Mouse (Mus musculus) hindbrain, embryonic 11.5 days (tissue): ENCODE measurements around the gene Asic2. TPM values are rescaled to one million over a fixed set of nuclear protein-coding genes. Genes with fewer than 3 reads are reported as not detected.
A peak's percentile ranks its signal among the peaks of the same experiment; 100 is the strongest.

Source experiments
- ATAC-seq: fragments of 200-750 bp; cut with Nextera tagmentation; 2 replicates; pipeline ENCODE4 v1.8.0; 2017; ENCODE audit warnings: mild to moderate bottlenecking, moderate TSS enrichment, moderate library complexity; ENCODE audit not compliant: low FRiP score
- DNase-seq: peaks from one replicate; pipeline ENCODE4 v3.0.0-alpha.2; 2015; ENCODE audit warnings: low spot score
- H3K27ac ChIP-seq: fragments of 300-500 bp; sonication (generic); 2 replicates; pipeline ENCODE4 v1.5.1; 2014; ENCODE audit warnings: mild to moderate bottlenecking, low read depth, low read length
- H3K27me3 ChIP-seq: fragments of 300-500 bp; sonication (generic); 2 replicates; pipeline ENCODE4 v1.6.1; 2014; ENCODE audit warnings: mild to moderate bottlenecking, low read length, moderate library complexity, mixed read lengths; ENCODE audit not compliant: control insufficient read depth, insufficient read depth
- H3K36me3 ChIP-seq: fragments of 300-500 bp; sonication (generic); 2 replicates; pipeline ENCODE4 v1.6.1; 2014; ENCODE audit warnings: mild to moderate bottlenecking, low read length, moderate library complexity, mixed read lengths; ENCODE audit not compliant: control insufficient read depth, insufficient read depth
- H3K4me1 ChIP-seq: fragments of 300-500 bp; sonication (generic); replicated peaks from 2 replicates; pipeline ENCODE4 v1.6.1; 2014; ENCODE audit warnings: low read length, mixed read lengths; ENCODE audit not compliant: control insufficient read depth, insufficient read depth
- H3K4me2 ChIP-seq: fragments of 300-500 bp; sonication (generic); replicated peaks from 2 replicates; pipeline ENCODE4 v1.6.1; 2014; ENCODE audit warnings: mild to moderate bottlenecking, low read depth, low read length
- H3K4me3 ChIP-seq: fragments of 300-500 bp; sonication (generic); 2 replicates; pipeline ENCODE4 v1.5.1; 2014; ENCODE audit warnings: low read depth, low read length
- H3K9ac ChIP-seq: fragments of 300-500 bp; sonication (generic); 2 replicates; pipeline ENCODE4 v1.6.1; 2014; ENCODE audit warnings: low read depth, low read length
- H3K9me3 ChIP-seq: fragments of 300-500 bp; sonication (generic); 2 replicates; pipeline ENCODE4 v1.6.1; 2016; ENCODE audit warnings: low read length; ENCODE audit not compliant: control insufficient read depth
- WGBS: fragments of 180-500 bp; shearing (Covaris S2); extraction: QIAGEN DNeasy Blood & Tissue Kit; methylation state at CpG from one replicate; pipeline ENCODE4 v1.1.7; 2014; 5-methylcytosine and 5-hydroxymethylcytosine counted together
- polyA plus RNA-seq: library from polyadenylated mRNA; unstranded; fragments of >200 nt; fragmentation: Nextera tagmentation; extraction: Ambion mirVana; gene quantifications from 2 replicates; pipeline ENCODE4 v1.2.1, GENCODE M21; 2014

The Asic2 gene
- polyA plus RNA-seq, 1 experiment from 2014 or later: 1.7 TPM

GRCm38 (mm10) chr11:81611948-81612797 is 356.1 kb downstream of the Asic2 start:
- Histone ChIP-seq H3K4me1 (no peaks in the 10 kb centered on the region), H3K27ac (peak overlapping the region; percentile 65), H3K36me3 (no peaks in the 10 kb centered on the region), H3K4me2 (peak overlapping the region; percentile 38), H3K27me3 (no peaks in the 10 kb centered on the region), H3K4me3 (peak overlapping the region; percentile 16; the same call in 1 of the 2 replicates), H3K9me3 (no peaks in the 10 kb centered on the region), H3K9ac (peak overlapping the region; percentile 44; the same call in 1 of the 2 replicates)
- WGBS: 10% methylated on average over 20 of the region's 20 CpGs
- ATAC-seq (peak; percentile 67), DNase-seq (peak; percentile 68)

GRCm38 (mm10) chr11:81610506-81610905 is 357.8 kb downstream of the Asic2 start:
- H3K9me3 ChIP-seq: no peaks in the 10 kb centered on the region
- H3K4me2 ChIP-seq: no peak overlapping the region
- no peak for DNase-seq
- no peak for ATAC-seq
- no peak overlapping the region for H3K27ac ChIP-seq
- no peaks in the 10 kb centered on the region for H3K36me3 ChIP-seq
- no peak overlapping the region for H3K9ac ChIP-seq
- no peaks in the 10 kb centered on the region for H3K4me1 ChIP-seq
- WGBS: 89% methylated on average over 5 of the region's 5 CpGs
- H3K27me3 ChIP-seq: no peaks in the 10 kb centered on the region
- H3K4me3 ChIP-seq: no peak overlapping the region

- H3K9ac ChIP-seq: no peak overlapping the region
- H3K4me2 ChIP-seq: no peak overlapping the region
- no peaks in the 10 kb centered on the region for H3K9me3 ChIP-seq
- no peak overlapping the region for H3K4me3 ChIP-seq
- ATAC-seq (no peak), DNase-seq (no peak)
- H3K4me1 ChIP-seq: no peaks in the 10 kb centered on the region
- no peak overlapping the region for H3K27ac ChIP-seq
- WGBS: 83% methylated on average over 4 of the region's 4 CpGs
- H3K36me3 ChIP-seq: no peaks in the 10 kb centered on the region
- no peaks in the 10 kb centered on the region for H3K27me3 ChIP-seq
Measured at GRCm38 (mm10) chr11:81602971-81603370, 365.3 kb downstream of the Asic2 start.

GRCm38 (mm10) chr11:81601736-81602135 is 366.5 kb downstream of the Asic2 start:
- H3K4me2 ChIP-seq: no peak overlapping the region
- DNase-seq (no peak), ATAC-seq (no peak)
- H3K9me3 ChIP-seq: no peaks in the 10 kb centered on the region
- H3K4me1 ChIP-seq: no peaks in the 10 kb centered on the region
- 96% methylated on average over 5 of the region's 5 CpGs for WGBS
- no peak overlapping the region for H3K27ac ChIP-seq
- H3K9ac ChIP-seq: no peak overlapping the region
- no peaks in the 10 kb centered on the region for H3K27me3 ChIP-seq
- H3K36me3 ChIP-seq: no peaks in the 10 kb centered on the region
- no peak overlapping the region for H3K4me3 ChIP-seq

- no peak overlapping the region for H3K4me2 ChIP-seq
- no peaks in the 10 kb centered on the region for H3K9me3 ChIP-seq
- no peak for DNase-seq
- ATAC-seq: no peak
- H3K9ac ChIP-seq: no peak overlapping the region
- no peaks in the 10 kb centered on the region for H3K27me3 ChIP-seq
- no peak overlapping the region for H3K27ac ChIP-seq
- WGBS: 90% methylated on average over 5 of the region's 5 CpGs
- no peak overlapping the region for H3K4me3 ChIP-seq
- no peaks in the 10 kb centered on the region for H3K4me1 ChIP-seq
- H3K36me3 ChIP-seq: no peaks in the 10 kb centered on the region
Measured at GRCm38 (mm10) chr11:81597601-81598000, 370.7 kb downstream of the Asic2 start.

GRCm38 (mm10) chr11:81595235-81595634 is 373.0 kb downstream of the Asic2 start:
- Histone ChIP-seq H3K36me3 (no peaks in the 10 kb centered on the region), H3K27me3 (no peaks in the 10 kb centered on the region), H3K9me3 (no peaks in the 10 kb centered on the region), H3K4me3 (no peak overlapping the region), H3K4me1 (no peaks in the 10 kb centered on the region), H3K4me2 (no peak overlapping the region), H3K9ac (no peak overlapping the region), H3K27ac (no peak overlapping the region)
- ATAC-seq (no peak), DNase-seq (no peak)
- WGBS: 90% methylated on average over 2 of the region's 2 CpGs

- H3K27me3 ChIP-seq: no peaks in the 10 kb centered on the region; the same call in 1 of the 2 replicates
Measured at GRCm38 (mm10) chr11:81592776-81593175, 375.5 kb downstream of the Asic2 start.

GRCm38 (mm10) chr11:81590911-81591310 is 377.3 kb downstream of the Asic2 start:
- DNase-seq (peak; percentile 56), ATAC-seq (no peak)
- Histone ChIP-seq H3K9me3 (no peaks in the 10 kb centered on the region), H3K9ac (no peak overlapping the region), H3K36me3 (no peaks in the 10 kb centered on the region), H3K27ac (no peak overlapping the region), H3K4me1 (no peaks in the 10 kb centered on the region), H3K4me3 (no peak overlapping the region), H3K4me2 (no peak overlapping the region), H3K27me3 (no peaks in the 10 kb centered on the region; the same call in 1 of the 2 replicates)
- WGBS: 84% methylated on average over 4 of the region's 4 CpGs

More at GRCm38 (mm10) chr11:81592776-81593175, 375.5 kb downstream of the Asic2 start:
- H3K4me1 ChIP-seq: no peaks in the 10 kb centered on the region
- H3K36me3 ChIP-seq: no peaks in the 10 kb centered on the region
- H3K9ac ChIP-seq: no peak overlapping the region
- H3K27ac ChIP-seq: no peak overlapping the region
- ATAC-seq (no peak), DNase-seq (no peak)
- H3K4me2 ChIP-seq: no peak overlapping the region
- H3K9me3 ChIP-seq: no peaks in the 10 kb centered on the region
- H3K4me3 ChIP-seq: no peak overlapping the region
- WGBS: 73% methylated on average over 5 of the region's 5 CpGs

- 13% methylated on average over 10 of the region's 10 CpGs for WGBS
- no peak overlapping the region for H3K9ac ChIP-seq
- ATAC-seq: no peak
Measured at GRCm38 (mm10) chr11:81588630-81589029, 379.6 kb downstream of the Asic2 start.

More at GRCm38 (mm10) chr11:81588630-81589029, 379.6 kb downstream of the Asic2 start:
- Histone ChIP-seq H3K9me3 (no peaks in the 10 kb centered on the region), H3K4me1 (peaks cover under 1% of the 10 kb centered on the region; the same call in 1 of the 2 replicates), H3K36me3 (no peaks in the 10 kb centered on the region), H3K4me2 (no peak overlapping the region), H3K27me3 (no peaks in the 10 kb centered on the region; the same call in 1 of the 2 replicates), H3K27ac (no peak overlapping the region), H3K4me3 (no peak overlapping the region)
- peak; percentile 74 for DNase-seq
